Mouse (Mus musculus) forebrain, embryonic 14.5 days (tissue): Measurements from ENCODE around the gene Dph2. TPM values are rescaled to one million over a fixed set of nuclear protein-coding genes. Genes with fewer than 3 reads are reported as not detected.

Experiments
- ATAC-seq: fragments of 200-750 bp; cut with Nextera tagmentation; 2 replicates; pipeline ENCODE4 v1.8.0; 2017; ENCODE audit warnings: mild to moderate bottlenecking, moderate library complexity
- DNase-seq: peaks from one replicate; pipeline ENCODE4 v3.0.0-alpha.2; 2015; ENCODE audit warnings: low spot score
- H3K27ac ChIP-seq: fragments of 300-500 bp; sonication (generic); 2 replicates; pipeline ENCODE4 v1.5.1; 2014; ENCODE audit warnings: low read depth, mild to moderate bottlenecking, control low read depth, low read length, moderate library complexity
- H3K27me3 ChIP-seq: fragments of 300-500 bp; sonication (generic); replicated peaks from 2 replicates; pipeline ENCODE4 v1.6.1; 2014; ENCODE audit warnings: low read length, control low read depth, mixed read lengths; ENCODE audit not compliant: control insufficient read depth, insufficient read depth
- H3K36me3 ChIP-seq: fragments of 300-500 bp; sonication (generic); 2 replicates; pipeline ENCODE4 v1.6.1; 2014; ENCODE audit warnings: low read length, control low read depth; ENCODE audit not compliant: control insufficient read depth, insufficient read depth
- H3K4me1 ChIP-seq: fragments of 300-500 bp; sonication (generic); 2 replicates; pipeline ENCODE4 v1.6.1; 2014; ENCODE audit warnings: antibody characterized with exemption, low read length, control low read depth; ENCODE audit not compliant: control insufficient read depth, insufficient read depth
- H3K4me2 ChIP-seq: fragments of 300-500 bp; sonication (generic); 2 replicates; pipeline ENCODE4 v1.6.1; 2014; ENCODE audit warnings: mild to moderate bottlenecking, control low read depth, low read length
- H3K4me3 ChIP-seq: fragments of 300-500 bp; sonication (generic); 2 replicates; pipeline ENCODE4 v1.5.1; 2014; ENCODE audit warnings: low read depth, low read length, control low read depth
- H3K9ac ChIP-seq: fragments of 300-500 bp; sonication (generic); 2 replicates; pipeline ENCODE4 v1.6.1; 2014; ENCODE audit warnings: mild to moderate bottlenecking, low read length, control low read depth, moderate library complexity
- H3K9me3 ChIP-seq: fragments of 300-500 bp; sonication (generic); replicated peaks from 2 replicates; pipeline ENCODE4 v1.6.1; 2016; ENCODE audit warnings: low read length, control low read depth, mixed read lengths; ENCODE audit not compliant: control insufficient read depth
- WGBS: fragments of 180-500 bp; shearing (Covaris S2); extraction: QIAGEN DNeasy Blood & Tissue Kit; methylation state at CpG from one replicate; pipeline ENCODE4 v1.1.7; 2014; 5-methylcytosine and 5-hydroxymethylcytosine counted together
- polyA plus RNA-seq: library from polyadenylated mRNA; unstranded; fragments of >200 nt; fragmentation: Nextera tagmentation; extraction: Ambion mirVana; gene quantifications from 2 replicates; pipeline ENCODE4 v1.2.1, GENCODE M21; 2014

Dph2 gene
- polyA plus RNA-seq, 1 experiment from 2014 or later = 26.8 TPM

DNA sequence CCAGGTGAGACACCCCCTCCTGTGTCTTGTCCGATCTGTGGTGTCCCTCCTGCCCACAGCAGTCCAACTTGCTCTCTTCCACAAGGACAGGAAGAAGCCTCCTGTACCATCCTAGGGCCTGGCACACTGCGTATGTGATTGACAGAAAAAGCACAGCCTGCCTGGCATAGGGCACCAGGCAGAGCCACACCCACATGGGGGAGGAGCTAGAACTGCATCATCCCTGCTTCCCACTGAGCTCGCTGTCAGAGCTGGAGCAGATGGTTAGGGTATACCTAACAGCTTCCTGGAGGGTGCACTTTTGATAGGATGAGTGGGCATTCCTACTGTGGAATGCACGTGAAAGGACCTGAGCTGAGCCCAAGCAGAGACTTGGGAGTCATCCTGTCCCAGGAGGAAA, 29.0 kb downstream of the Dph2 start:
- H3K4me3 ChIP-seq = no peak overlapping the region
- no peak overlapping the region for H3K4me2 ChIP-seq
- H3K4me1 ChIP-seq = 0 out of 2 replicates have a peak, but pooled peaks cover 2% of the 10 kb centered on the region
- H3K36me3 ChIP-seq = no peaks in the 10 kb centered on the region
- DNase-seq (peak; percentile 89), ATAC-seq (peak; percentile 91)
- H3K9ac ChIP-seq = no peak overlapping the region
- no peak overlapping the region for H3K27ac ChIP-seq
- no peaks in the 10 kb centered on the region for H3K9me3 ChIP-seq
- 23% methylated on average over 4 of the region's 4 CpGs for WGBS
- no peaks in the 10 kb centered on the region for H3K27me3 ChIP-seq

DNA sequence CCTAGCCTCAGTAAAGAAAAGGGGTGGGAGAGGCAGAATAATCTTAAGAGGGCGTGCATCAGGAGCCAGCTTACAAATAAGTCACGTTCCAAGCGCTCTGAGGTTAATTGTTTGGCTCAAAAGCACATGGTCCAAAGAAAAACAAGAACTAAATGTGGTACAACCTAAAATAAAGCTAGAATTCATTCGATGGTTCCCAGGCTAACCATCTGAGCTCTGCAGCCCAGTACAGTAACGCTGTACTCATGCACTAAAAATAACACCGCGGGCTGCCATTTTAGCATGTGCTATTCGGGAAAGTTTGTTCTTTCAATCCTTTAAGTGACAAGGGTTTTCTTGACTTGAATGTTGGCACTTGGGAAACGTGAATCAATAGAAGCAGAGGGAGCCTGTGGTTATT, 31.3 kb downstream of the Dph2 start:
- H3K4me3 ChIP-seq = no peak overlapping the region
- H3K9ac ChIP-seq = no peak overlapping the region
- 72% methylated on average over 9 of the region's 9 CpGs for WGBS
- H3K4me1 ChIP-seq = 0 out of 2 replicates have a peak, but pooled peaks cover 2% of the 10 kb centered on the region
- no peak overlapping the region for H3K4me2 ChIP-seq
- no peak overlapping the region for H3K27ac ChIP-seq
- no peaks in the 10 kb centered on the region for H3K9me3 ChIP-seq
- no peaks in the 10 kb centered on the region for H3K27me3 ChIP-seq
- no peaks in the 10 kb centered on the region for H3K36me3 ChIP-seq
- DNase-seq (no peak), ATAC-seq (no peak)

DNA sequence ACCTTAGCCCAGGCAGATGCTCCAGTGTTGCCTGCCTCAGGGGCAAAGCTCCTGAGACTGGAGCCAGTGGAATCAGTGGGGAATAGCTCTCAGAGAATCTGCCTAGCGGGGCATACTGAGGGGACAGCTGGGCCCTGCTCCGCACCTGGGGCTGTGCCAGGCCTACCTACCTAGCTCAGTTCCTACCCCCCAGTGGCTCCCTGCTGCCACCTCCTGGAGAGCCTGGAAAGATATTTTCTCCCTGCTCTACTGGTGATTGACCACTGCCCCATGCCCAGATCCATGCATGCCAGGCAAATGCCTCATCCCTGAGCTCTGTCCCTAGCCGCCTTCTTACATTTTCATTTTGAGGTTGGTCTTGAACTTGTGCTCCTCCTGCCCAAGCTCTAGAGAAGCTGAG, 33.0 kb downstream of the Dph2 start:
- H3K27ac ChIP-seq = no peak overlapping the region
- no peaks in the 10 kb centered on the region for H3K9me3 ChIP-seq
- H3K4me2 ChIP-seq = no peak overlapping the region
- H3K27me3 ChIP-seq = no peaks in the 10 kb centered on the region
- no peak overlapping the region for H3K9ac ChIP-seq
- ATAC-seq (peak; percentile 41), DNase-seq (peak; percentile 62)
- no peak overlapping the region for H3K4me3 ChIP-seq
- WGBS = 58% methylated on average over 3 of the region's 3 CpGs
- 0 out of 2 replicates have a peak, but pooled peaks cover 2% of the 10 kb centered on the region for H3K4me1 ChIP-seq
- no peaks in the 10 kb centered on the region for H3K36me3 ChIP-seq

GRCm38 (mm10) chr4:117855146-117855545, 36.7 kb downstream of the Dph2 start:
- Histone ChIP-seq H3K9me3 (no peaks in the 10 kb centered on the region), H3K9ac (no peak overlapping the region), H3K36me3 (no peaks in the 10 kb centered on the region), H3K4me2 (no peak overlapping the region), H3K27me3 (no peaks in the 10 kb centered on the region), H3K4me1 (no peaks in the 10 kb centered on the region), H3K4me3 (no peak overlapping the region), H3K27ac (no peak overlapping the region)
- WGBS = 64% methylated on average over 9 of the region's 9 CpGs
- no peak for ATAC-seq
- DNase-seq = no peak

DNA sequence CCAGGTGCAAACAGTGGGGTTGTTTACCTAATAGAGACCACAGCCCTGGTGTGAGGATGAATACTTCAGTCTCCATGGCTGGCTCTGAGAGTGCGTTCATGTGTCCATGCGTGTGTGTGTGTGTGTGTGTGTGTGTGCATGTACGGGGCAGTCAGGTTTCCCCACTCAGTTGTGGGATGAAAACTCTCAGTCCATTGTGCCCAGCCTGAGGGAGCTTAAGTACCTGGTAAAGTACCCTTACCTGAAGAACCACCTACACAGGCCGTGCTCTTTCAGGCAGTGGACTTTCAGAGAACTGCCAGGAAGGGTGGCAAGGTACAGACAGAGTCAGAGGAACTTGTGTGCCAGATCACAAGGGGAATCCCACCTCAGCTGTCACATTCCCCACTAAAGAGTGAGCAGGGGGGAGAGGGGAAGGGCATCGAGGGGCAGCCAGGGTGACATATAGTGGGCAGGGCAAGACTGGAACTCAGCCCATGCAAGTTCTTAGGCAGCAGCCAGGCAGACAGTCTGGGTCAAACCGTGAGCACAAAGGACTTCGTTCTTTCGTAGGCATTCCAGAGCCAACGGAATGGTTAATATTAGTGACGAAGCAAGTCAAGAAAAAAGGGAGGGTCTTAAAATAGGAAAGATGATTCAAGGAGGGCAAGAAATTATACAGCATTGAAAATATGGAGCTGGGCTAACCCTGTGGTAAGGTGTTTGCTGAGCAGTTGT, 39.5 kb downstream of the Dph2 start:
- Histone ChIP-seq H3K27ac (no peak overlapping the region), H3K9me3 (no peaks in the 10 kb centered on the region), H3K27me3 (no peaks in the 10 kb centered on the region), H3K4me2 (no peak overlapping the region), H3K4me1 (peaks cover 10% of the 10 kb centered on the region; the same call in 1 of the 2 replicates), H3K36me3 (no peaks in the 10 kb centered on the region), H3K4me3 (no peak overlapping the region), H3K9ac (no peak overlapping the region)
- WGBS = 86% methylated on average over 10 of the region's 10 CpGs
- DNase-seq (no peak), ATAC-seq (no peak)

- no peak for DNase-seq
- Histone ChIP-seq H3K36me3 (no peaks in the 10 kb centered on the region), H3K27ac (no peak overlapping the region), H3K9ac (no peak overlapping the region), H3K27me3 (no peaks in the 10 kb centered on the region), H3K4me1 (peaks cover 10% of the 10 kb centered on the region; the same call in 1 of the 2 replicates), H3K9me3 (no peaks in the 10 kb centered on the region), H3K4me3 (no peak overlapping the region), H3K4me2 (no peak overlapping the region)
- WGBS = 85% methylated on average over 7 of the region's 7 CpGs
- ATAC-seq = no peak
Measured at GRCm38 (mm10) chr4:117850871-117851270, 41.0 kb downstream of the Dph2 start.

GRCm38 (mm10) chr4:117850176-117850575, 41.7 kb downstream of the Dph2 start:
- Histone ChIP-seq H3K4me1 (peaks cover 10% of the 10 kb centered on the region; the same call in 1 of the 2 replicates), H3K4me2 (no peak overlapping the region), H3K36me3 (no peaks in the 10 kb centered on the region), H3K9me3 (no peaks in the 10 kb centered on the region), H3K9ac (no peak overlapping the region), H3K4me3 (no peak overlapping the region), H3K27me3 (no peaks in the 10 kb centered on the region), H3K27ac (no peak overlapping the region)
- no peak for DNase-seq
- WGBS = 71% methylated on average over 7 of the region's 7 CpGs
- no peak for ATAC-seq

GRCm38 (mm10) chr4:117849506-117849905, 42.3 kb downstream of the Dph2 start:
- H3K27ac ChIP-seq = no peak overlapping the region
- WGBS = 11% methylated on average over 5 of the region's 5 CpGs
- DNase-seq (no peak), ATAC-seq (0 out of 2 replicates have a peak, but pooled peaks have one; percentile 18)
- H3K4me3 ChIP-seq = no peak overlapping the region
- no peaks in the 10 kb centered on the region for H3K9me3 ChIP-seq
- peaks cover 10% of the 10 kb centered on the region; the same call in 1 of the 2 replicates for H3K4me1 ChIP-seq
- peak overlapping the region; percentile 25; the same call in 1 of the 2 replicates for H3K9ac ChIP-seq
- H3K36me3 ChIP-seq = no peaks in the 10 kb centered on the region
- no peak overlapping the region for H3K4me2 ChIP-seq
- H3K27me3 ChIP-seq = no peaks in the 10 kb centered on the region

DNA sequence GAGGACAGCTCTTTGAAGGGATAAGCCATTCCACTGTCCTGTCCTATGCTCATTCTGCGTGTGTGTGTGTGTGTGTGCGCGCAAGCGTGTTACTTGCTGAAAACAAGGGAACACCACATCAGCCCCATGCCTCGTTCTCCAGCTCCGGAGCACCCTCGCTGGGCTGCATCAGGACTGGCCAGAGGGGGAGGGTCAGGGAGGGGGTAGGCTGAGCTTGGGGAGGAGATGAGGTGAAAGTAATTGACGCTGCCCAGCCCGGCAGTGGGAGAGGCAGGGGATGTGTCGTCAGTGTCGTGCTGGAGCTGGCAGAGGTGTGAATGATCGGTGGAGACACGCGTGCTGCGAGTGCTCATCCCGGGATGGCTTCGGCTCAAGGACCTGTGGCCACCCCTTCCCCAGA, 42.8 kb downstream of the Dph2 start:
- Histone ChIP-seq H3K9ac (peak overlapping the region; percentile 25; the same call in 1 of the 2 replicates), H3K4me3 (no peak overlapping the region), H3K9me3 (no peaks in the 10 kb centered on the region), H3K27me3 (no peaks in the 10 kb centered on the region), H3K27ac (no peak overlapping the region), H3K4me1 (peaks cover 10% of the 10 kb centered on the region; the same call in 1 of the 2 replicates), H3K36me3 (no peaks in the 10 kb centered on the region), H3K4me2 (no peak overlapping the region)
- DNase-seq = no peak
- ATAC-seq = 0 out of 2 replicates have a peak, but pooled peaks have one; percentile 20
- 46% methylated on average over 17 of the region's 17 CpGs for WGBS
